Mouse (Mus musculus) kidney, embryonic 15.5 days (tissue): ENCODE results near the gene Glul. TPM values are rescaled to one million over a fixed set of nuclear protein-coding genes. Genes with fewer than 3 reads are reported as not detected.
A peak's percentile ranks its signal among the peaks of the same experiment; 100 is the strongest.

Experiments
- ATAC-seq: fragments of 200-750 bp; cut with Nextera tagmentation; replicated peaks from 2 replicates; pipeline ENCODE4 v1.8.0; 2017; ENCODE audit warnings: moderate TSS enrichment; ENCODE audit not compliant: low FRiP score
- H3K27ac ChIP-seq: fragments of 300-500 bp; sonication (generic); 2 replicates; pipeline ENCODE4 v1.5.1; 2015; ENCODE audit warnings: mild to moderate bottlenecking, inconsistent platforms
- H3K27me3 ChIP-seq: fragments of 300-500 bp; sonication (generic); 2 replicates; pipeline ENCODE4 v1.6.1; 2015; ENCODE audit warnings: inconsistent platforms
- H3K36me3 ChIP-seq: fragments of 300-500 bp; sonication (generic); 2 replicates; pipeline ENCODE4 v1.6.1; 2015; ENCODE audit warnings: inconsistent platforms
- H3K4me1 ChIP-seq: fragments of 300-500 bp; sonication (generic); 2 replicates; pipeline ENCODE4 v1.6.1; 2015; ENCODE audit warnings: inconsistent platforms
- H3K4me2 ChIP-seq: fragments of 300-500 bp; sonication (generic); 2 replicates; pipeline ENCODE4 v1.6.1; 2015; ENCODE audit warnings: moderate library complexity, mild to moderate bottlenecking, inconsistent platforms
- H3K4me3 ChIP-seq: fragments of 300-500 bp; sonication (generic); replicated peaks from 2 replicates; pipeline ENCODE4 v1.5.1; 2015; ENCODE audit warnings: mild to moderate bottlenecking, inconsistent platforms
- H3K9ac ChIP-seq: fragments of 300-500 bp; sonication (generic); 2 replicates; pipeline ENCODE4 v1.6.1; 2015; ENCODE audit warnings: mild to moderate bottlenecking, inconsistent platforms
- H3K9me3 ChIP-seq: fragments of 300-500 bp; sonication (generic); replicated peaks from 2 replicates; pipeline ENCODE4 v1.6.1; 2016; ENCODE audit warnings: inconsistent platforms
- WGBS: fragments of 180-500 bp; shearing (Covaris S2); methylation state at CpG from one replicate; pipeline ENCODE4 v1.1.7; 2015; ENCODE audit warnings: mixed read lengths; 5-methylcytosine and 5-hydroxymethylcytosine counted together
- polyA plus RNA-seq: library from polyadenylated mRNA; unstranded; fragments of >200 nt; fragmentation: Nextera tagmentation; extraction: Ambion mirVana; gene quantifications from 2 replicates; pipeline ENCODE4 v1.2.1, GENCODE M21; 2015

The Glul gene
- polyA plus RNA-seq, 1 experiment from 2014 or later: 142 TPM

DNA sequence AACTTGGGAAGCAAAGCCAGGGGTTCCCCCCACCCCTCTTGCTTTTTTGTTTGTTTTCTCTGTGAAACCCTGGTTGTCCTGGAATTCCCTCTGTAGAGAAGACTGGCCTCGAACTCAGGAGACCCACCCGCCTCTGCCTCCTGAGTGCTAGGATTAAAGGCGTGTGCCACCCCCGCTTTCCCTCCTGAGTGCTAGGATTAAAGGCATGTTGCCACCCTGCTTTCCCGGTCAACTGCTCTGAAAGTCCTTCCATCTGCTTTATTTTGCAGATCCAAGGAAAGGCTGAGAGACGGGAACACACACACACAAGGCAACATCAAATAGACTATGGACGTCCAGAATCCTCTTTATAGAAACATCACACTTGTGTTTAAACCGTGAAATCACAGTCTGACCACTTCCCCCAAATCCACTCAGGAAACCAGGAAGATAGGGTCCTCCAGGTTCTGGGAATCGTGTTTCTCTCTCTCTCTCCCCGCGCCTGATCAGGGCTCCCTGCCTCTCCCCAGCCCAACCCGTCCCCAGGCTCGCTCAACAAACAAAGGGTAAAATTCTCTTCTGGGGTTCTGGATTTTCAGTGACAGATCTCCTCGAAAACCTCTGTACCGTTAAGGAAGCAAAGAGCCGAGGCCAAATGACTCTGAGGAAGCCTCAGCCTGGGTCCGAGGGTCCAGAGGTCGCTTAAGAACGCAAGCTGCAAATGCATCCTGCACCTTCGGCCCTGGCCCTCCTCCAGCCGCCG lies 584 bp upstream of the Glul start:
- Histone ChIP-seq H3K9me3 (no peaks in the 10 kb centered on the region), H3K27ac (peak overlapping the region; percentile 98), H3K4me3 (peak overlapping the region; percentile 88), H3K4me1 (peaks cover 27% of the 10 kb centered on the region), H3K4me2 (peak overlapping the region; percentile 62), H3K9ac (peak overlapping the region; percentile 61), H3K27me3 (0 out of 2 replicates have a peak, but pooled peaks cover 3% of the 10 kb centered on the region), H3K36me3 (peaks cover 15% of the 10 kb centered on the region)
- ATAC-seq: peak; percentile 41
- WGBS: 21% methylated on average over 22 of the region's 22 CpGs

DNA sequence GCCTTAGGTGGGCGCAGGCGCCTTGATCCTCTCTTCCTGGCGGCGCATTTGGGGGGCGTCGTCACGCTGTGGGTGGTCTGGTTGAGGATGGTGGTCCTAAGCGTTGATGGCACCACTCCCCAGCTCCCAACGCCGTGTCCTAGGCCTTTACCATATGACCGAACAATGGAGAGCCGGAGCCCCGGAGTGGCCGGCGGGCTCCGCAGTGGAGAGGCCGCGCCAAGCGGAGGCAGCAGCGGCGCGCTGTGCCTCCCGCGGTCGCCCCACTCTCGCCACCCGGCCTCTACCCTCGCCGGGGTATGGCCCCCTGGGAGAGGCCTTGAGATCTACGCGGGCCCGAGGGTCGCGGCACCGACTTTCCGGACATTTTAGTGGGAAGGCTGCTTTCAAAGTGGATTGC lies 637 bp downstream of the Glul start:
- Histone ChIP-seq H3K27me3 (no peaks in the 10 kb centered on the region), H3K4me1 (peaks cover 27% of the 10 kb centered on the region), H3K36me3 (peaks cover 27% of the 10 kb centered on the region), H3K9me3 (no peaks in the 10 kb centered on the region), H3K9ac (peak overlapping the region; percentile 88), H3K27ac (peak overlapping the region; percentile 98), H3K4me2 (peak overlapping the region; percentile 62), H3K4me3 (peak overlapping the region; percentile 88)
- ATAC-seq: peak; percentile 40
- WGBS: under 1% methylated on average over 36 of the region's 36 CpGs

DNA sequence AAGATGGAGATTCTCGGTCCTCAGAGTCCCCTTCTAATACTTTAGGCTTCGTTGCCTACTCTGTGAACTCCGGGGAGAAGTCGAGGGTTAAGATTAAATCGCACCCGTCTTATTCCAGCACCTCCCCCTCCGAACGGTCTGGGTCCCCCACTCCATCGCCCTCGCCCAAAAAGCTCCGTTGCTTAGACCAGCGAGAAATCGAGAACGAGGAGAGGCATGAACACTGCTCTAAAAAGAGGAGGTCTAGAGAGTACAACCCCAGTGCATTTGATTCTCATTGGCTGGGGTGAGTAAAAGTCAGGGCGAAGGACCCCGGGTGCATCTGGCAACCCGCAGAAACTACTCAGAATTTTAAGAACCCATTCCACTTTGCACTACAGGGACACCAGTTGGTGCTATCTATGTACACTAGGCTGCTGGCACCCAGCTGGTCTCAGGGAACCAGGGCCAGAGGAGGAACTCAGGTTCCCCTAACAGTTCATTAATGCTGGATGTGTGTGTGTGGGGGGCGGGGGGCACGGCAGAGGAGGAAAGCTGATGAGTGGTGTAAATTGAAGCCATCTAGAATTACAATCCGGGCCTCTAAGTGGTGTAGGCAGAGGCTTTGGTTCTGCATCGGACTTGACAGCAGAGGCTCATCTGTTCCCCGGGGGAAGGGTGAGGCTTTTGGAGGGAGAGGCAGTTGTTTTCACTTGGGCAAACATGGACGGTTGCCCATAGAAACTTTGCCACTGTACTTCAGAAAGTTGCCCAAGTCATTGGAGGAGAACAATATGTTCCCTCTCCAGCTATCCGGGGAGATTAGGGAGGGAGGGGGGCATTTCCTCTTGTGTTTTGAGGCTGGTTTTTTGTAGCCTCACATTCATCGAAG lies 1.4 kb downstream of the Glul start:
- peak; percentile 7 for ATAC-seq
- peaks cover 27% of the 10 kb centered on the region for H3K4me1 ChIP-seq
- H3K4me3 ChIP-seq: peak overlapping the region; percentile 88
- peak overlapping the region; percentile 98 for H3K27ac ChIP-seq
- H3K27me3 ChIP-seq: no peaks in the 10 kb centered on the region
- peaks cover 35% of the 10 kb centered on the region for H3K36me3 ChIP-seq
- peak overlapping the region; percentile 62 for H3K4me2 ChIP-seq
- WGBS: 1% methylated on average over 25 of the region's 25 CpGs
- peak overlapping the region; percentile 88 for H3K9ac ChIP-seq
- H3K9me3 ChIP-seq: no peaks in the 10 kb centered on the region

DNA sequence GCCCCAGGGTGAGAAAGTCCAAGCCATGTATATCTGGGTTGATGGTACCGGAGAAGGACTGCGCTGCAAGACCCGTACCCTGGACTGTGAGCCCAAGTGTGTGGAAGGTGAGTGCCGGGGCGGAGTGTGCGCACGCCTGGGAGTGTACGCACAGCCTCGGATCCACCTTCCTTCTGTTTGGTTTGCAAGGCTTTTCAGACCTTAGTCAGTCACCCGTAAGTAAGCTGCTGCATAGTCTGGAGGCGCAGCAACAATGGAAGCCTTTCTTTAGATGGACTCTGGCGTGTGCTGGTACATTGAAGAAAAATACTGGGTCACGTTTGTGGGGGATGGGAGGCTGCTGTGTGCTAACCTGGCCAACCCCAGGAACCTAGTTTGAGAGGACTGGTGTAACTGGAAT lies 3.3 kb downstream of the Glul start:
- 96% methylated on average over 13 of the region's 13 CpGs for WGBS
- H3K27me3 ChIP-seq: no peaks in the 10 kb centered on the region
- no peak overlapping the region for H3K27ac ChIP-seq
- H3K4me3 ChIP-seq: no peak overlapping the region
- peaks cover 54% of the 10 kb centered on the region for H3K36me3 ChIP-seq
- H3K9me3 ChIP-seq: no peaks in the 10 kb centered on the region
- no peak overlapping the region for H3K4me2 ChIP-seq
- peaks cover 27% of the 10 kb centered on the region for H3K4me1 ChIP-seq
- H3K9ac ChIP-seq: no peak overlapping the region
- ATAC-seq: no peak

DNA sequence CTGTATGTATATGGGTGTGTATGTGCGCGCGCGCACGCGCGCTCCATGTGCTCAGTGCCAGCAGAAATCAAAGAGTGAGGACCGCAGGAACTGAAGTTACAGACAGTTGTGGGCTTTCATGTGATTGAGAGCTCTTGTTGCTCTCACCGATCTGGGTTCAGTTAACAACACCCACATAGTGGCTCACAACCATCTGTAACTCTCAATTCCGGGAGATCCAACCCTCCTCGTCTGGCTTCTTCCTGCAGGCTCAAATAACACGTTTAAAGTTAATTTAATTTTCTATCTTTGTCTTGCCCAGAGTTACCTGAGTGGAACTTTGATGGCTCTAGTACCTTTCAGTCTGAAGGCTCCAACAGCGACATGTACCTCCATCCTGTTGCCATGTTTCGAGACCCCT lies 4.5 kb downstream of the Glul start:
- ATAC-seq: no peak
- no peaks in the 10 kb centered on the region for H3K27me3 ChIP-seq
- no peak overlapping the region for H3K4me3 ChIP-seq
- no peaks in the 10 kb centered on the region for H3K9me3 ChIP-seq
- 91% methylated on average over 14 of the region's 14 CpGs for WGBS
- no peak overlapping the region for H3K27ac ChIP-seq
- no peak overlapping the region for H3K4me2 ChIP-seq
- H3K4me1 ChIP-seq: peaks cover 21% of the 10 kb centered on the region
- H3K9ac ChIP-seq: no peak overlapping the region
- H3K36me3 ChIP-seq: peaks cover 65% of the 10 kb centered on the region

DNA sequence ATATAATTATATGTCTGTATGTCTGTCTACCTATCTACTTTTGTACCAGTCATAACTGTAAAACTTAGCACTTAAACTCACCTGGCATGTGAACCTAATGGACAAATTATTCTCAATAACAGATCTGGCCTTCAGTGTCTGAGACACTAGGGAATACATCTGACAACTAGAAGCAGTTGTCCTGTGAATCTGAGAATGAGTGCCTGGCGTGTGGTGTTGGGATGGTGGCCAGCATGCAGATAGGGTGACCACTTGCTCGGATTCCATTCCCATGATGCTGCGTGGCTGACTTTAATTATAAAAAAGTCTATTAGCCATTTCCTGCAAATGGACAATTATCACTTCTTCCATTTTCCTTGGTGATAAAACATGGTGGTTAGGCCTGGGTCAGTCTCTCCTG lies 6.1 kb downstream of the Glul start:
- Histone ChIP-seq H3K27me3 (no peaks in the 10 kb centered on the region), H3K27ac (no peak overlapping the region), H3K36me3 (peaks cover 77% of the 10 kb centered on the region), H3K4me3 (no peak overlapping the region), H3K4me1 (peaks cover 22% of the 10 kb centered on the region), H3K9me3 (no peaks in the 10 kb centered on the region), H3K4me2 (no peak overlapping the region), H3K9ac (no peak overlapping the region)
- 91% methylated on average over 3 of the region's 3 CpGs for WGBS
- ATAC-seq: no peak

DNA sequence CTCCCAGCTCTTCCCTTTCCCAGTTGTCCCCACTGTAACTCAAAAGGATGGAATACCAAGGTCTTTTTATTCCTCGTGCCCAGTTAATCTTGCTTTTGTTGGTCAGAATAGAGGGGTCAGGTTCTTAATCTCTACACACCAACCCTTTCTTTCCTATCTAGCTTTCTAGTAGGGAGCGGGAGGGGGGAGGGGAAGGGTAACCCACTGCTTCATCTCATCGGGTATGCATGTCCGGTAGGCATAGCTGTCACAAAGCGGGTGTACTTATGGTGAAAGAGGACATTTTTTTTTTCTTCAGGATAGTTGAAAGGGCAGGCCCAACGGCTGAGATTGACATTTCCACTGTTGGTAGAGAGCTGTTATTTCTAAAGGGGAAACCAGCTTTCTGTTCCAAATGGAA lies 8.5 kb downstream of the Glul start:
- no peaks in the 10 kb centered on the region for H3K9me3 ChIP-seq
- no peak overlapping the region for H3K4me3 ChIP-seq
- no peak overlapping the region for H3K27ac ChIP-seq
- 93% methylated on average over 6 of the region's 6 CpGs for WGBS
- H3K4me1 ChIP-seq: 0 out of 2 replicates have a peak, but pooled peaks cover 4% of the 10 kb centered on the region
- peaks cover 77% of the 10 kb centered on the region for H3K36me3 ChIP-seq
- no peak for ATAC-seq
- no peak overlapping the region for H3K9ac ChIP-seq
- no peaks in the 10 kb centered on the region for H3K27me3 ChIP-seq
- H3K4me2 ChIP-seq: no peak overlapping the region

DNA sequence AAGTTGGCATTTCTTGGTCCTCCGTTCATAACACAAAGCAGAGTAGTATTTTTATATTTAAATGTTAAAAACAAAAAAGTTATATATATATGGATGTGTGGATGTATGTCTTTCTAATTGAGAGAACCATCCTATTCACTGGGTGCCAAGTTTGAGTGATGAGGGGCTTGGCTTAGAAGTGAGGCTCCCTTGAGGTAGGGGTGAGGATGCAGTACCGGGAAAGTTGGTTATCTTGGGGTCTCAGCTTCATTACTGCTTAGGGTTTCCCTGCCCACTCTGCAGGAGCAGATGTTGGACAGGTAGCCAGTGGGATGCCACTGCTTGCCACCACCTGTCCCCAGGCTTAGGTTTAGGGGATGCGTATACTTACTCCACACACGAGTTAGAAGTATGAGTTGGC lies 9.0 kb downstream of the Glul start:
- H3K36me3 ChIP-seq: peaks cover 72% of the 10 kb centered on the region
- WGBS: 91% methylated on average over 4 of the region's 4 CpGs

DNA sequence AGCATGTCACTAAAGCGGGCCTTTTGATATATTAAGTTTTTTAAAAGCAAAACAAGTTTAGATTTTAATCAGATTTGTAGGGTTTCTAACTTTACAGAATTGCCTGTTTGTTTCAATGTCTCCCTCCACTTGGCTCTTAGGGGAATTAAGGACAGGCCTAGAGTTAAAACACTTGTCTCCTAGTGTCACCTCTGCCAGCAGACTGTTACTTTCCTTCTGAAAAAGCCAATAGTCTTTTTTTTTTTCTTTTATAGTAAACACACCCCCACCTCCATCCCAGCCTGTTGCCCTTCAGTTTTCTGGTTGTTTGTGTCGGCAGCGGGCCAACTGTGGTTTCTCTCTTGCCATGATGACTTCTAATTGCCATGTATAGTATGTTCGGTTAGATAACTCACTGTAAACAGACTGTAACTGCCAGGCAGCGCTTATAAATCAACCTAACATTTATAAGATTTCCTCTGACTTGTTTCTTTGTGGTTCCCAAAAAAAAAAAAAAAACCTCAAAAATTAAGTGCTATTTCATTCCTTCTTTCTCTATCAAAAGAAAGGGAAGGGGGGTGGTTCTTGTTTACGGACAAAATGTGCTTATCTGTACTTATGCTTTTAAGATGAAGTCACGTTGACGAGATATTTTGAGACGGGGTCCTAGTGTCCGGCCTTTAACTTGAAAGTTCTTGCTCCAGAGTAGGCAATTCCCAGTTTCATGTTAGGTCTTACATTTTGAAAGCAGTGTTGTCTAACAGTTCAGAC lies 9.6 kb downstream of the Glul start:
- H3K9ac ChIP-seq: no peak overlapping the region
- peaks cover 65% of the 10 kb centered on the region for H3K36me3 ChIP-seq
- 0 out of 2 replicates have a peak, but pooled peaks cover 4% of the 10 kb centered on the region for H3K4me1 ChIP-seq
- ATAC-seq: no peak
- 67% methylated on average over 10 of the region's 10 CpGs for WGBS
- H3K4me3 ChIP-seq: no peak overlapping the region
- H3K27ac ChIP-seq: peak overlapping the region; percentile 46; the same call in 1 of the 2 replicates
- no peaks in the 10 kb centered on the region for H3K9me3 ChIP-seq
- H3K27me3 ChIP-seq: no peaks in the 10 kb centered on the region
- H3K4me2 ChIP-seq: no peak overlapping the region

More for the DNA sequence above, 9.0 kb downstream of the Glul start:
- H3K27ac ChIP-seq: no peak overlapping the region
- no peak overlapping the region for H3K4me2 ChIP-seq
- H3K9me3 ChIP-seq: no peaks in the 10 kb centered on the region
- H3K4me3 ChIP-seq: no peak overlapping the region
- ATAC-seq: no peak
- no peaks in the 10 kb centered on the region for H3K27me3 ChIP-seq
- H3K4me1 ChIP-seq: 0 out of 2 replicates have a peak, but pooled peaks cover 4% of the 10 kb centered on the region
- no peak overlapping the region for H3K9ac ChIP-seq

DNA sequence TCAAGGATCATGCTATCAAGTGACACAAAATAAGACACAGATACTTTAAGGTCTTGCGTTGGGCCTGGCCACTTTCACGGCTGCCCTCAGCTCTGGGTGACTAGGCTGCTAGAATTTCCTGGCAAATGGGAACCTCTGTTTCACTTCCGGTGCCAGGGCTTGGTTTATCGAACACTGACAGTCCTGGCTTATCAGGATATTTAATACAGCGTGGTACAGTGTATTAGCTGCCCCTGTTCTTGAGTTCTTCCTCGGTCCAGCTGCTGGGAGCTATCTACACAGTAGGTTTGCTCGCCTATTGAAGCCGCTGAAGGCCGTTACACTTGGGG lies 10.2 kb downstream of the Glul start:
- peak; percentile 28; the same call in 1 of the 2 replicates for ATAC-seq

DNA sequence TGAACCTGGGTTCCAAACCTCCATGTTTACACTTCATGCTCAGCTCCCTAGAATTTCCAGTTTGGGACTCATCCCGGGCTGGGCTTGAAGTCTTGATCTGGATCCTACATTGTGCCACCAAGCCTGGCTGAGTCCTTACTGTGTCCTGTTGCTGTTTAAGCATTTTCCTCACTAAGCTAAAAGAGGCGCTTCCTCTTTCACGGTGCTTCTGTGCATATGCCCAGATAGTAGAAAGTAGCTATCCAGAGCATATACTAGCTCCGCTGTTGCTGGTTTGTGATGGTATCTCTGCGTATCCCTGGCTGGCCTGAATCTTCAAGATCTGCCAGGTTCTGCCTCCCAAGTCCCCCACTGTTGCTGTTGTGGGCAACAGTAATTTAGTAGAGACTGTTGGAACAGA lies 10.7 kb downstream of the Glul start:
- Histone ChIP-seq H3K27ac (peak overlapping the region; percentile 46), H3K27me3 (no peaks in the 10 kb centered on the region), H3K4me2 (no peak overlapping the region), H3K36me3 (peaks cover 55% of the 10 kb centered on the region), H3K9me3 (no peaks in the 10 kb centered on the region), H3K4me3 (no peak overlapping the region), H3K4me1 (0 out of 2 replicates have a peak, but pooled peaks cover 4% of the 10 kb centered on the region), H3K9ac (no peak overlapping the region)
- ATAC-seq: no peak
- 89% methylated on average over 5 of the region's 5 CpGs for WGBS

More for the DNA sequence above, 10.2 kb downstream of the Glul start:
- Histone ChIP-seq H3K4me3 (no peak overlapping the region), H3K27ac (peak overlapping the region; percentile 46; the same call in 1 of the 2 replicates), H3K4me2 (no peak overlapping the region), H3K9ac (no peak overlapping the region), H3K36me3 (peaks cover 60% of the 10 kb centered on the region), H3K4me1 (0 out of 2 replicates have a peak, but pooled peaks cover 4% of the 10 kb centered on the region), H3K9me3 (no peaks in the 10 kb centered on the region), H3K27me3 (no peaks in the 10 kb centered on the region)
- 74% methylated on average over 9 of the region's 9 CpGs for WGBS
